Mouse (Mus musculus): ENCODE data around the gene Vat1. TPM values are rescaled to one million over a fixed set of nuclear protein-coding genes. Genes with fewer than 3 reads are reported as not detected.
A peak's percentile ranks its signal among the peaks of the same experiment; 100 is the strongest.

The Vat1 gene
- polyA plus RNA-seq, 1 experiment = 283 TPM

- peak within 1 kb of the TSS; percentile 54 for H3ac ChIP-seq (ENCODE audit: control insufficient read depth, insufficient read length)
- peak within 1 kb of the TSS; percentile 97 for H3K4me3 ChIP-seq
- TF ChIP-seq MYOD1 (IDR thresholded peaks at IDR 0.05; ENCODE audit: control insufficient read depth in 1 of 3, insufficient read length in 2 of 3, low read depth in 2 of 3) = no peak
- TF ChIP-seq E2F4 (IDR thresholded peaks at IDR 0.05; ENCODE audit: insufficient read depth) = no peak
- TF ChIP-seq TCF3 (IDR thresholded peaks at IDR 0.05; ENCODE audit: insufficient read length, low read depth) = no peak
- no peak for TF ChIP-seq POLR2A (IDR thresholded peaks at IDR 0.05; ENCODE audit: insufficient read length, low read depth)
- no peak for TF ChIP-seq CEBPB (IDR thresholded peaks at IDR 0.05; ENCODE audit: insufficient read depth, poor library complexity, severe bottlenecking)
- TF ChIP-seq POLR2AphosphoS2 (IDR thresholded peaks at IDR 0.05; ENCODE audit: insufficient read length, low read depth) = no peak
- no peak for TF ChIP-seq MAX (IDR thresholded peaks at IDR 0.05; ENCODE audit: low read depth)
- no peak for TF ChIP-seq SRF (IDR thresholded peaks at IDR 0.05; ENCODE audit: control insufficient read depth, insufficient read length, low read depth)
- TF ChIP-seq MYOG (IDR thresholded peaks at IDR 0.05; ENCODE audit: control insufficient read depth in 1 of 3, insufficient read depth in 1 of 3, insufficient read length in 2 of 3, low read depth in 2 of 3) = no peak
- TF ChIP-seq TCF12 (IDR thresholded peaks at IDR 0.05; ENCODE audit: insufficient read depth, poor library complexity, severe bottlenecking) = no peak
- no peak for TF ChIP-seq USF1 (IDR thresholded peaks at IDR 0.05; ENCODE audit: low read depth)
- no peak for TF ChIP-seq REST (IDR thresholded peaks at IDR 0.05; ENCODE audit: insufficient read depth, insufficient read length)
- H3K36me3 ChIP-seq (ENCODE audit: control insufficient read depth, insufficient read depth) = peaks cover 24% of the 10 kb centered on the region
- H3K4me2 ChIP-seq (ENCODE audit: low read depth) = peak within 1 kb of the TSS; percentile 83
- H3K27me3 ChIP-seq (ENCODE audit: control insufficient read depth, insufficient read depth, insufficient read length) = no peaks in the 10 kb centered on the region
- H3K79me2 ChIP-seq (ENCODE audit: control insufficient read depth, insufficient read depth) = peaks cover 20% of the 10 kb centered on the region
These were observed 1.6 kb downstream of the Vat1 start, which contains the start of gene Rnd2 for GRCm38 (mm10) chr11:101464211-101465100. TSS of gene Rnd2 (plus strand) at chr11:101464999.

- no peaks in the 10 kb centered on the region for H3K27me3 ChIP-seq (ENCODE audit: control insufficient read depth, insufficient read depth, insufficient read length)
- TF ChIP-seq USF1 (IDR thresholded peaks at IDR 0.05; ENCODE audit: low read depth) (no peak), TCF12 (IDR thresholded peaks at IDR 0.05; ENCODE audit: insufficient read depth, poor library complexity, severe bottlenecking) (no peak), MYOG (IDR thresholded peaks at IDR 0.05; ENCODE audit: control insufficient read depth in 1 of 3, insufficient read depth in 1 of 3, insufficient read length in 2 of 3, low read depth in 2 of 3) (no peak), SRF (IDR thresholded peaks at IDR 0.05; ENCODE audit: control insufficient read depth, insufficient read length, low read depth) (no peak), MAX (IDR thresholded peaks at IDR 0.05; ENCODE audit: low read depth) (no peak), MYOD1 (IDR thresholded peaks at IDR 0.05; ENCODE audit: control insufficient read depth in 1 of 3, insufficient read length in 2 of 3, low read depth in 2 of 3) (no peak), CEBPB (IDR thresholded peaks at IDR 0.05; ENCODE audit: insufficient read depth, poor library complexity, severe bottlenecking) (no peak), POLR2A (IDR thresholded peaks at IDR 0.05; ENCODE audit: insufficient read length, low read depth) (no peak), TCF3 (IDR thresholded peaks at IDR 0.05; ENCODE audit: insufficient read length, low read depth) (no peak), E2F4 (IDR thresholded peaks at IDR 0.05; ENCODE audit: insufficient read depth) (no peak), POLR2AphosphoS2 (IDR thresholded peaks at IDR 0.05; ENCODE audit: insufficient read length, low read depth) (no peak), REST (IDR thresholded peaks at IDR 0.05; ENCODE audit: insufficient read depth, insufficient read length) (no peak)
- no peak overlapping the region for H3ac ChIP-seq (ENCODE audit: control insufficient read depth, insufficient read length)
- peaks cover 20% of the 10 kb centered on the region for H3K79me2 ChIP-seq (ENCODE audit: control insufficient read depth, insufficient read depth)
- no peak overlapping the region for H3K4me3 ChIP-seq
- no peak overlapping the region for H3K4me2 ChIP-seq (ENCODE audit: low read depth)
- H3K36me3 ChIP-seq (ENCODE audit: control insufficient read depth, insufficient read depth) = peaks cover 24% of the 10 kb centered on the region
These were observed 3.2 kb downstream of the Vat1 start for GRCm38 (mm10) chr11:101462583-101463440.

GRCm38 (mm10) chr11:101462141-101462540 lies 3.9 kb downstream of the Vat1 start:
- H3K27me3 ChIP-seq (ENCODE audit: control insufficient read depth, insufficient read depth, insufficient read length) = no peaks in the 10 kb centered on the region
- TF ChIP-seq MAX (IDR thresholded peaks at IDR 0.05; ENCODE audit: low read depth) (no peak), POLR2A (IDR thresholded peaks at IDR 0.05; ENCODE audit: insufficient read length, low read depth) (peak; percentile 16)
- peaks cover 20% of the 10 kb centered on the region for H3K79me2 ChIP-seq (ENCODE audit: control insufficient read depth, insufficient read depth)
- no peak overlapping the region for H3K4me3 ChIP-seq
- no peak overlapping the region for H3ac ChIP-seq (ENCODE audit: control insufficient read depth, insufficient read length)
- H3K4me2 ChIP-seq (ENCODE audit: low read depth) = no peak overlapping the region
- H3K36me3 ChIP-seq (ENCODE audit: control insufficient read depth, insufficient read depth) = peaks cover 29% of the 10 kb centered on the region

GRCm38 (mm10) chr11:101460321-101460720 lies 5.7 kb downstream of the Vat1 start:
- Histone ChIP-seq H3K4me3 (no peak overlapping the region), H3ac (ENCODE audit: control insufficient read depth, insufficient read length) (no peak overlapping the region), H3K36me3 (ENCODE audit: control insufficient read depth, insufficient read depth) (peaks cover 33% of the 10 kb centered on the region), H3K27me3 (ENCODE audit: control insufficient read depth, insufficient read depth, insufficient read length) (no peaks in the 10 kb centered on the region), H3K79me2 (ENCODE audit: control insufficient read depth, insufficient read depth) (peaks cover 20% of the 10 kb centered on the region), H3K4me2 (ENCODE audit: low read depth) (no peak overlapping the region)
- no peak for TF ChIP-seq POLR2A (IDR thresholded peaks at IDR 0.05; ENCODE audit: insufficient read length, low read depth)
- no peak for TF ChIP-seq TCF12 (IDR thresholded peaks at IDR 0.05; ENCODE audit: insufficient read depth, poor library complexity, severe bottlenecking)
- TF ChIP-seq MAX (IDR thresholded peaks at IDR 0.05; ENCODE audit: low read depth) = no peak
- no peak for TF ChIP-seq TCF3 (IDR thresholded peaks at IDR 0.05; ENCODE audit: insufficient read length, low read depth)
- TF ChIP-seq E2F4 (IDR thresholded peaks at IDR 0.05; ENCODE audit: insufficient read depth) = no peak
- no peak for TF ChIP-seq POLR2AphosphoS2 (IDR thresholded peaks at IDR 0.05; ENCODE audit: insufficient read length, low read depth)
- no peak for TF ChIP-seq MYOD1 (IDR thresholded peaks at IDR 0.05; ENCODE audit: control insufficient read depth in 1 of 3, insufficient read length in 2 of 3, low read depth in 2 of 3)
- no peak for TF ChIP-seq USF1 (IDR thresholded peaks at IDR 0.05; ENCODE audit: low read depth)
- no peak for TF ChIP-seq REST (IDR thresholded peaks at IDR 0.05; ENCODE audit: insufficient read depth, insufficient read length)
- no peak for TF ChIP-seq SRF (IDR thresholded peaks at IDR 0.05; ENCODE audit: control insufficient read depth, insufficient read length, low read depth)
- TF ChIP-seq CEBPB (IDR thresholded peaks at IDR 0.05; ENCODE audit: insufficient read depth, poor library complexity, severe bottlenecking) = no peak
- TF ChIP-seq MYOG (IDR thresholded peaks at IDR 0.05; ENCODE audit: control insufficient read depth in 1 of 3, insufficient read depth in 1 of 3, insufficient read length in 2 of 3, low read depth in 2 of 3) = no peak

Data from myocyte (in vitro differentiated cells).